Mouse (Mus musculus) retina, adult 2 months (tissue): Measurements from ENCODE around the gene Ccdc150.
A peak's percentile ranks its signal among the peaks of the same experiment; 100 is the strongest.

Experiments used
- DNase-seq: peaks from one replicate; pipeline ENCODE4 v3.0.0-alpha.2; 2012; ENCODE audit warnings: low read depth, low spot score

Gene Ccdc150

DNA sequence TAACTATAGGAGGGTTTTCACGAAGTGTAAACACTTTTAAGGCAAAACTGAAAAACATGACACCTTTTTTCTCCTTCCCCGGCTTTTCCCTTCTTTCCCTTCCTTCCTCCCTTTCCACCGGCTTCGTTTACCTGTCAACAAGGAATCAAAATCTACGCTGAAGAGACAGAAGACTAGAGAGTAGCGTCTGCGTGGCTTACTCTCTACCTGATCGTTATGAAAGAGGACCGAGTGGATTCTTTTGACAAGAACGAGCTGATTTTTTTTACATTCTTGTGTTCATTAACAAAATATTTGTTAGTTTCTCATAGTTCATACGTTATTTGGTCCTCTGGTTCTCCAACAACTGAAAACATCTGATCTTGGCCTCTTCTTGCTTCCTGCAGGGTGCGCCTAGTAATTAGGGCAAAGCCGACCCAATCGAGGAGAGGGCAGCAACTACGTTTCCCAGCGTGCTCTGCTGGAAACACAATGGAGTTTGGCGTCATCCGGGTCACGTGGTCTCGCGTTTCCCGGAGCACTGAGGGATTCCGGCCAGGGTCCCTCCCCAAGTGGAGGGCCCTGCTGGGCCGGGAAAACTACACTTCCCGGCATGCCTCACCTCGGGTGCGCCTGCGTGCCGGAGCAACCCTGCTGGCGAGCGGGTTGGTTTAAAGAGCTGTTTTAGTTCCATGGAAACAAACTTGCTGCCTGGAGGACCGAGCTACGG lies at the start of gene Ccdc150:
Gene Ccdc150 (plus strand): TSS at position 526 of the 709 bp plus-strand sequence.
- DNase-seq, result peak; percentile 84

DNA sequence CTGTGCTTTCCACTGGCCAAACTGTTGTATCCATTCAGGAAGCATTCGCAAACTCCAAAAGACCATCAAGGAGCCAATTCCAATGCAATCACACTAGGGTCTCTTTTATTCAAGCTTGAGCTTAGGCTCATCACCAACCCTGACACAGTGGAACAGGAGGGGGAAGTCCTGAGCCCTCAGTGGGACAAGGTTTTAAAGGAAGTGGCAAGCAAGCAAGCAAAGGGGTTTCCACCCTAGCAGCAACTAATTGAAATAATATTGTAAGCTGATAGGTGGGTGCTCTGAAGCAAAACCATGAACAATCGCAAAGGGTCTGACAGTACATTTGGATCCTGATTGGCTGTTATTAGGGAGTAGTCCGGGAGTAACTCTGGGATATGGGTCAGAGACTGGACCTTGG lies 30.2 kb upstream of the Ccdc150 start:
- no peak for DNase-seq

DNA sequence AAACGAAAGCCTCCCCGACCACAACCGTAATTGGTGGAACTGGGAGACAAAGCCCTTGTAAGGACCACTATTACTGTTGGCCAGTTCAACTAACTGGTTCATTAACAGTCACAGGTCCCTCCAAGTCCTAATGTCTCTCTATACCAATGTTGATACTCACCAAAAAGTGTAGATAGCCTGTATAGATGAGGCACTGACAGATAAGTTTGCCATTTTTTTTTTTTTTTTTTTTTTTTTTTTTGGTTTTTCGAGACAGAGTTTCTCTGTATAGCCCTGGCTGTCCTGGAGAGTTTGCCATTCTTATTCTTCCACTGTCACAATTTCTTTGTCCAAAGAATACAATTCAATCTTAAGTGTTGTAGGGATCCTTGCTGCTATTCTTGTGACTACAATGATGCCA lies 7.8 kb upstream of the Ccdc150 start:
- DNase-seq, result no peak

DNA sequence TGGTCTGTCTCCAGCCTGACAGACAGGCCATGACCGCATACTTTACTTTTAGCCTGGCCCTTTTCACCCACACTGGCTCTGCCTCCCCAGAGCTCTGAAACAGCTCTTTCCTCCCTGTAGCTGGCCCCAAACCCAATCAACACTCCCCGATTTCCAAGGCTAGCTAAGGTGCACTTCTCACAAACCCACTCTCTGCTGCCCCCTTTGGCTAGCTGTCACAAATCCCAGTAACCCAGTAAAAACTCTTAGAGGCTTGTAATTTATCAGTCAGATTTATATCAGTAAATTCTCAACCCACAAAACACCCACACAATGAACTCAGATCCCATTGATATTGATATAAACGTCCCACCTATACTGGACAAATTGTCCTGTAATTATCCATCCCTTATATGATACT lies 25.1 kb downstream of the Ccdc150 start:
- no peak for DNase-seq

DNA sequence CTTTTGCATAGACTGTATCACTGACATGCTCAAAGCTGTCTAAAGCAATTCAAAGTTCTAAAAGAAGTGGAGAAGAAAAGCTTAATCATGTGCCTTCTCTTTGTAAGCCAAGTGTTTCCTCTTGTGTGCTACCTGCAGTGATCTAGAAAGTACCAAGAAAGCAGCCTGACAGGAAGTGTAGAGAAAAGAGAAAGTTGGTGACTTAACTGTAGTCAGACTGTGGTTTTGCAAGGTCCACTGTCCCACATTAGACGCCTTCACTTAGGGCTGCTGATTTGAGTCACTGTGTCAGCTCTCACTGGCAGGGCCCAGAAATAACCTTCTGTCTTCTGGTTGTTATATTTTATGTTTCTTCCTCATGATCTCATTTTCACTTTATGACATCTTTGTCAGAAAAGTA lies 29.1 kb downstream of the Ccdc150 start:
- DNase-seq, result no peak

DNA sequence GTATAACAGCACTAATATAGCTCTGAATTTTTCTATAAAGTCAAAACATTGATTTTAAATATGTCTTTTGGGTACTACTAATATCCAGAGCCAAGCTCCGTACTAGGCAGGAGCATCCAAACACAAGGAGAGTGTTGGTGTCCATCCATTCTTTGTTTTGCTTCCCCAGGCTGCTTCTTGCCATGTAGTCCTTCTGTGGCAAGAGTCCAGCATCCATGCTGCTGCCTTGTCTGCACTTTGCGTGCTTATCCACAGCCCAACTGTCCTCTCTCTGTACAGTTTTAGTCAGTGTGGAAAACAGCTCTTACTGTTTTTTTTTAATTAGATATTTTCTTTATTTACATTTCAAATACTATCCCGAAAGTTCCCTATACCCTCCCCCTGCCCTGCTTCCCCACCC lies 30.2 kb downstream of the Ccdc150 start:
- DNase-seq, result no peak

DNA sequence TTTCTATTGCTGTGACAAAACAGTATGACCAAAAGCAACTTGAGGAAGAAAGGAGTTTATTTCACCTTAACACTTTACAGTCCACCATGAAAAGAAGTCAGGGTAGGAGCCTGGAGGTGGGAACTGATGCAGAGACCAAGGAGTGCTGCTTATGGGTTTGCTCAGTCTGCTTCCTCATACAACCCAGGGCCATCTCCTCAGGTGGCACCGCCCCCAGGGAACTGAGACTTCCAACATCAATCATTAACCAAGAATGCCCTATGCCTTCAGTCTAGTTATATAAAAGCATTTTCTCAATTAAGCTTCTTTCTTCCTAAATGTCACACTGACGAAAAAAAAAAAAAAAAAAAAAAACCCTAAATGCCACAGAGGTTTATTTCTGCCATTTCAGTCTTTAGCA lies 55.9 kb downstream of the Ccdc150 start:
- DNase-seq, result no peak

DNA sequence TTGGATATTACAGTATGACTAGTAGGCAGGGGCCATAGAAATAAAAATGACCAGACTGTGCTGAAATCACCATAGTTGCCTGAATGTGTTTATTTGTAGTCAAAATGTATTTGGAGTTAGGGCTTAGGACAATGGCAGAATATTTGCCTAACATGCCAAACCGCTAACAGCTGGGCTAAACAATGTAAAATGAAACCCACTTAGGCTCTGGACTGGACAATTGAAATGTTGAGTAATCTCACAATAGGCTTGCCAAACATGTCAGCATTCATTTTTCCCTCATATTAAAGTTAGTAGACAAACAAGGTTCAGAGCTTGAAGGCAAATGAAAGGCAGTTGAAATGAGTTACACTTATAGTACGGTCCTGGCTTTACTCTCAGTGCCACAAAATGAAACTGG lies 76.2 kb downstream of the Ccdc150 start:
- DNase-seq, result no peak

DNA sequence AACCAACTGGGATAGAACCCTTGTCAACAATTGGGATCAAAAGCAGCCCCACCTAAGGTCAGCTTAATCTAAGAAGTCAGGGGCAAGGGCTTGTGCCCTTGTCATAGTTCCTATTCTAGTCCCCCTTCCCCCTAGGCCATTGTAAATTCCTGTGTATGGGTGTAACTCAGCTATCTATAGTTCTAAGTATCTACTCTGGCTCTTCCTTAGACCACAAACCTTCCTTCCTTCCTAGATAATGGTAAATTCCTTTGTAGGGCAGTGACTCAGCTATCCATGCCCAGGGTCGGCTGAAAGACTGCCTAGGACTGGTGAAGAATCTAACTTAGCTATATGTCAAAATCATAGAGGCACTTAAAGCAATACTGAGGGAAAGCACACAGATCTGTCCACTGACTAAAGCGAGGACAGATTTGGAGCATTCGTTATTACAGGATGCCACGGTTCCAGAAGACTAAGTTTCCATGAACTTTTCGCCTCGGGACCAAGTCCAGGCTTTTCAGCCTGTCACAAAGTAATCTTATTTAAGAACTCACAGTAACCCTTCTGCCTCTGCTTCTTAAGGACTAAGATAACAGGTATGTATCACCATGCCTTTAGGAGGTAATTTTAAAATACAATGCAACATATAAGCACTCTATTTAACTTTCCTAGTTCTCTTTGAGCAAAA lies 77.5 kb downstream of the Ccdc150 start:
- no peak for DNase-seq

DNA sequence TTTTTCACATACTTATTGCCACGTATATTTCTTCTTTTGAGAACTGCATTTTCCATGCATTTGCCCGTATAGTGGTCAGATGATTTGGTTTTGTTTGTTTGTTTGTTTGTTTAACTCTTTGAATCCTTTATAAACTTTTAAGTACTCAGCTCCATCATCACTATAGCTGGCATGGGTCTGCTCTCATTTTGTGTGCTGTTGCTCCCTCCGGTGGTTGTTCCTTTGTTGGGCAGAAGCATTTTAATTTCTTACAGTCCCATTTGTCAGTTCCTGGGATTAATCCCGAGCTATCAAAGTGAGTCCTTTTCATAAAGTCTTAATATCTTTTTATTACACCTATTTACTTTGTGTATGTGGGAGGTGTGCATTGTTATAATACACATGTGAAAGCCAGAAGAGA lies 82.5 kb downstream of the Ccdc150 start:
- DNase-seq, result no peak

DNA sequence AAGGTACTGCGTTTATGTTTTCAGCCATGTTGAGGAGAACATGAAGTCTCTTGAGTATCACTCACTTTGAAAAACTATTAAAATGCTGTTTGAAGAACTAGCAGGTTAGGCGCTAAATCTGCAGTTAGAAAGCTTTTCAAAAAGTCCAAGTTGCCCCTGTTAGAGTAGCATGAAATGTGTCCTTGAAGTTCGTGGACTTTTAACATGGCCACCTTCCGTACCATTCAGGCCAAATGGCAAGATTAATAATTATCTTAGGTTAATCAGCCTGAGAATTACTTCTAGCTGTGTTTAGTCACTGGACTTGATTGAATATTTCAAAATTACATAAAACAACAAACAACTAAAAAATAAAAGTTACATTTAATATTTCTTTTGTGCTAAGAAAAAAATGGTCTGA lies 104.3 kb downstream of the Ccdc150 start:
- DNase-seq, result no peak

DNA sequence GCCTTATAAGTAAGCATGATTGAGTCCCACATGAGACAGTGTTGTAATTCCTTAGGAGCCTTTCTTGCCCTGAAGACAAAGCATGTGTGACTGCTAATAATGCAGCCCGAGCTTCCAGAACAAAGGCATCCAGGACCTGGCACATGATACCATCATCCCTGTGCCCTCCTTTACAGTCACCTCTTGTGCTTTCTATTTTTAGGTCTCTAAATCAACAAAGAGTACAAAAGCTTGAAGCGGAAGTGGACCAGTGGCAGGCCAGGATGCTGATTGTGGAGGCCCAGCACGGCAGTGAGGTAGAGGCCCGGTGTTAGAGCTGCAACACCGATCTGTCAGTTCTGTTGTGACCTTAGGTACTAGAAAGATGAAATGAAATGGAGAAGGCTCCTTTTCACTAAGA lies 105.0 kb downstream of the Ccdc150 start:
- no peak for DNase-seq

DNA sequence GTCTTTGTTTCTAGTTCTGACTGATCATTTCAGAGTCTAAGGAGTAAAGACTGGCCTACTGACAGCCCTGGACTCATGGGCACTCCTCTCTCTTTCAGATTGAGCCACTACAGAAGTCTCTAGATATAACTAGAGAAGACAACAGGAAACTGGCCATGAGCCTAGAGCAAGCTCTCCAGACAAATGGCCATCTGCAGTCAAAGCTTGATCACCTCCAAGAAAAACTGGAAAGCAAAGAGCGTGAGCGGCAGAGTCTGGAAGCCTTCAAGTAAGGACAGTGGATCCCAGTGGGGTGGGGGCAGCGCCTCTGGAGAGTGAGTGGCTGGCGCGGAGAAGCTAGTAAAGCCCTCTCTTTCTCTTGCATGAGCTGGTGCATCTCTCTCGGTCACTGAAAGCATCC lies 106.1 kb downstream of the Ccdc150 start:
- no peak for DNase-seq

DNA sequence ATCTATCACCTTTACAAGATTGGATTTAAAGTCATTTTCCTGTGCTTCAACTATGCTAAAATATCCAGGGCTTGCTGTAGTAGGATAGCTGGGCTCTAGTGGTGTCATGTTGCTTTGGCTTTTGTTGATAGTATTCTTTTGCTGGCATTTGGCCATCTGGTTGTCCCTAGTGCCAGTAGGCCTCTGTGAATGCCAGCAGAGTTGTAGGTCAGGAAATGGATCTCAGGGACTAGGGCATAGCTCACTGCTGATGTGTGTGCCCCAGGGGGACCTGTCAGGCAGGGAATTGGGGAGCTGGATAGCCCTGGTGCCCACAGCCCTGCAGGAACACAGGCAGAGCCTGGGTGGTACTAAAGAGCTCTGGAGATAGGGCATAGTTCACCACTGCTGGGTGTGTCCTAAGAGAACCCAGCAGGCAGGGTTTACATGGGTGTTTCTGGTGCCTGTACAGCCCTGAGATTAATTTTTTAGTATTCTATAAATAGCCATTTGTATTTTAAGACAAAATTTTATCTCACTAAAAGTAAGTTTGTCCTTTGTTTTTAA lies 127.1 kb downstream of the Ccdc150 start:
- no peak for DNase-seq

DNA sequence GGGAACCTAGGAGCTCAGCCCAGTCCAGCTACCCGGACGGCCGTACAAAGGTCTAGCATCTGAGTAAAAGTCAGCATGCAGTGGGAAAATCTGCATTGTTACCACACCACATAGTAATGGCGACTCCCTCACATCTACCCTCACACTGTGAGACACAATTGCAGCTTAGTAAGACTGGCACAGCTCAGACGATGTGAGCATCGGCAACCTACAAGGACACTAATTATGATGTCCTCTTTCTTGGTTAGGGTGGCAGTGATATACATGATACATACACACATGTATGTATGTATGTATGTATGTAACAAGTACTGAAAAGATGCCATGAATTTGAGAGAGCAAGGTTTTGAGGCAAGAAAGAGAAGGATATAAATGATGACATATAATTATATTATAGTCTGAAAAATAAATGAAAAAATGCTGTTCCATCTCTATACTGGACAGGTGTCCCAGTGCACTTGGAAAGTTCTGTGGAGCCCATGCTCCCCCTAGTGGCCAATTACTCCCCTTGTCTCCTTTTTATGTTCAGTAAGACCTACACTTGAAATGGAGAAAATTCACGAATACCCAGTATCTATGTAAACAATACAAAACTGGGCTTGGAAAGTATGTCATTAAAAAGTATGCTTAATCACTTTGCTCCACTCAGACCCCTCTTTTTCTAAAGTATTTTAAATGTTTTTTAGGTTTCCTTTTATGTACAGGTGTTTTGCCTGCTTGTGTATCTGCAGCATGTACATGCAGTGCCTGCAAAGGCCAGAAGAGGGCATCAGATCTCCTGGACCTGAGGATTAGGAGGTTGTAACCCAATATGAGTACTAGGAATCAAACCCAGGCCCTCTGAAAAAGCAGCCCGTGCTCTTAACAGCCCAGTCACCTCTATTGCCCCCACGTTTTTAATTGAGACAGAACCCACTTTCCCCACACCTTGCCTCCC lies 130.8 kb downstream of the Ccdc150 start:
- DNase-seq, result peak; percentile 40

DNA sequence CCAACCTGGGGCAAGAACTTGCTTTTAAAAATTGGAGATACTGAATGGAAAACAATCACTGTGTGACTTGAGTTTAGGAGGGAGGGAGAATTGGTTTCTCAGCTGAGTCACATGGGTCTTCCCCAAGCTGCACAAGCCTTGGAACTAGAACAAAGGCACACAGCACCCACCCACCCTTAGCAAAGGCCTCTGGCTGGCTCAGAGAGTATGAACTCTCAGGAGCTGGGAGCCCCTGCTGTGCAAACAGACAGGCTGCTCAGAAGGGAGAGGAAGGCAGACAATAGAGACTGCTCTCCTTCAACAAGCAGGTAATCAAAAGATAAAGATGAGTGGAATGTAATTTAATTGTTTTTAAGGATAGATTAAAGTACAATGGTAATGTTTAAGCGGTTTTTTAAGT lies 133.7 kb downstream of the Ccdc150 start:
- no peak for DNase-seq

DNA sequence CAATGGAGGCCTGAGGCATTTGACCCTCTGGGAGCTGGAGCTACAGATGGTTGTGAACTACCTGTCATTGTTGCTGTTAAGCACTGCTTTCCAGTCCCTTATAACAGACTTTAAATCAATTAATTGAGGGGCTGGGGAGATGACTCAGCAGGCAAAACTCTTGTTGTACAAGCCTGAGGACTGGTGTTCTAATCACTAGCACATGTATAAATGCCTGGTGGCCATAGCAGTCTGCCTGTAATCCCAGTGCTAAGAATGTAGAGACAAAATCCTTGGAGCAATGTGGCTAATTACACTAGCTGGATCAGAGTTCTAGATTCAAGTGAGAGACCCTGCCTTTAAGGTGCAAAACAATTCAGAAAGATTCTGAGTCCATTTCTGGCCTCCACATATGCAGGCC lies 152.3 kb downstream of the Ccdc150 start:
- DNase-seq, result no peak
